Mouse (Mus musculus) embryo, embryonic 10 days (tissue): Measurements from ENCODE around the gene Rer1.

Experiments used
- DNase-seq: peaks from one replicate; pipeline ENCODE4 v3.0.0-alpha.2; 2015; ENCODE audit warnings: low spot score

The Rer1 gene

DNA sequence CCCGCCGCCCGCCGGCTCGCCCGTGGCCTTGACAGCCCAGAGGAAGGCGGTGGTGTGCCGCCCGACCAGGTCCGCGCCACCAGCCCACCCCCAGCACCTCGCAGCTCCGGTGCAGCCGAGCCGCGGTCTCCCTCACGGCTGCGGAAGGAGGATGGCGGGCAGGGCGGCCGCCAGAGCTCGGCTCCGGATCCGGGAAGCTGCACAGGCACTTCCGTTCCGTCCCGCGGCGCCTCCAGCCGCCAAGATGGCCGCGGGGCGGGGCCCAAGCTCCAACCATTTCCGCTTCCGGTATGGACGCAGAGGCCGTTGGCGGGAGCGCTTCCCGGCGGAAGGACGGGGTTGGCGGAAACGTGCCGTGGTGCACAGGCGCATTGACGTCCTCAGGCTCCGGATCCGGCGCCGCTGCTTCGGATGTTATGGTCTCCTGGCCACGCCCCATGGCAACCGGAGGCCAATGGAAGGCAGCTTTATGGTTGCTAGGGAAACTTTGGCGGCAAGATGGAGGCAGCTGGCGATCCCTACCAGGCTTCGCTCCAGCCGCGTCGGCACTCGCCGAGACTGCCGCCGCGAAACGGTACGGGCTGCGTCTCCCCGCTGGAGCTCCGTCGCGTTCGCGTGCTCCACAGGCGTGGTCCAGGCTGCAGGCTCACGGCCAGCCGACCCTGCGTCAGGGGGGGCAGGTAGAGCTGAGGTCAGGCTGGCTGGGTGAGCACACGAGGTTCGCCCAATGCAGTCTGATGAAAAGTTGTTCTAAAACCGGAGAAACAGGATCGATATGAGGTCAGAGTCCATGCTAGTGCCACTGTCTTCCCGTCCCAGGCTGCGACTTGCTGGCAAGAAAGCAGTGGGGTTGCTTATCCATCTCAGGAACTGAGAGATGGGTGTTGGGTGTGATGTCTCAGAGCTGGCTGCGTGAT lies at the start of gene Rer1, which contains the start of gene Morn1:
Gene Rer1 (minus strand): TSS at position 275 of the 917 bp plus-strand sequence.
Gene Morn1 (plus strand): TSS at position 470 of the 917 bp plus-strand sequence.
- peak; percentile 100 for DNase-seq

DNA sequence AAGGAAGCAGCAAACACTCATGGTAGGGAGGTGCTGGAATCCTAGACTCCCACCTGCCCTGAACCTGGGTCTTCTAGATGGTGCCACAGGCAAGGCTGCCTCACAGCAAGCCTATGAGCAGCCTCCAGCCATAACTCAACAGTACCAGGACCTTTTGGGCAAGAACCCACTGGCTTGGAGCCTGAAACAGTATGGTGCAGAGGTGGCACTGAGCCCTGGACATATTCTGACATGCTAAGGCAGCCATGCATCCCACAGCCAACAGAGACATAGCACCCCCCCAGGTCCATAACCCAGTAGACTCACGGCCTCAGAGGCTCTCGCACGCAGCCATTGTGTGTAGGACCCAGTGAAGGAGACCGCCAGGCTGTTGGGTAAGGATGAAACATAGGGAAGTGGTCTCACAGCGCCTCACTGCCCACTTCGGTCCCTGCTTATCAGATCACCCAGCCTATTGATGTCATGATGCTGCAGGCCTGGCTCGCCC lies 48.5 kb upstream of the Rer1 start:
- DNase-seq = no peak

DNA sequence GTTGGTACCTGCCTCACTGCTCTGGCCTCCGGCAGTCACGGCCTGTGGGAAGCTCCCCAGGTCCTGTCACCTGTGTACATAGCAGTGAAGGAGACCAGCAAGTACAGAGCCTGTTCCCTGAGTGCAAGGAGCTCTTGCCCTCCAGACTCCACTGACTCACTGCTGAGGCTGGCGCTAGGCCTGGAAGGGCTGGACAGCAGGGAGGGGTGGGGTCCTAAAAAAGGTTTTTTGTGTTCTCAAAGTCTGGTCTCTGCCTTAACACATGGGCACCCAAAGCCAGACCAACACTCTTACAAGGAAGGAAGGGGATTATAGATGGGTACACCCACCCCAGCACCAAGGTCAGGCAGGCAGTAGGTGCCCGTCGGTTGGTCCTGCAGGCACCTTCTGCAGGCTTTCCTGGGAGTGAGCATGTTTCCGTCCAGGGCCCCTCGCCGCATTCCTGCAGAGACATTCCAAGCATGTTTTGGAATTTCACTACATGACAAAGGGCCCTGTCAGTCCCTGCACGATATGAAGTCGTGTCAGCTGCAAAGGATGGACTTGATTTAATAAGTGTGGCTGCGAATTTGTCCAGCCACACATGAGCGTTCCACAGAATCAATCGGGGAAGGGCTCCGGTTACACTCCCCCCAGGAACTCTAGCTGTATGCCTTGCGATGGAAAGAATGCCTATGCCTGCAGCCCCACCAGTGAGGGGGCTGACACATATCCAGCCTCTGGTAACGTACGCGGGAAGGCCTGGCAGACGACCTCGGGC lies 47.7 kb upstream of the Rer1 start:
- peak; percentile 71 for DNase-seq

- no peak for DNase-seq
Measured at GRCm38 (mm10) chr4:155133188-155133587, 47.0 kb upstream of the Rer1 start.

DNA sequence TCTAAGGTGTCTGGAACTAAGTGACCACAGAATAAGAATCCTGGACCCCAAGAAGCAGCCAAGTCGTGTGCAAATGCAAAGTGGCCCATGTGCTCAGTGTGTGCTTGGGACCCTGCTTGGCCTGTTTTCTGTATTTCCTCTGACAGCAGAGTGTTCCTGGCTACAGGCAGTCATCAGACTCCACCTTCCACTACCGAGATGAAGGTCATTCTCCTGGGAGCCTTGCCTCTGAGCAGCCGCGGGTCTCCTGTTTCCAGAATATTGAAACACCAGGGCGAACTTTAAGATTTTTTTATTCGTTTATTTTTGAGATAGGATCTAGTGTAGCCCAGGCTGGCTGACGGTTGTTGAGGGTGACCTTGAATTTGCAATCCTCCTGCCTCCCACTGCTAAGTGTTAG lies 44.4 kb upstream of the Rer1 start:
- DNase-seq = no peak

GRCm38 (mm10) chr4:155129996-155130395 lies 43.8 kb upstream of the Rer1 start:
- no peak for DNase-seq

DNA sequence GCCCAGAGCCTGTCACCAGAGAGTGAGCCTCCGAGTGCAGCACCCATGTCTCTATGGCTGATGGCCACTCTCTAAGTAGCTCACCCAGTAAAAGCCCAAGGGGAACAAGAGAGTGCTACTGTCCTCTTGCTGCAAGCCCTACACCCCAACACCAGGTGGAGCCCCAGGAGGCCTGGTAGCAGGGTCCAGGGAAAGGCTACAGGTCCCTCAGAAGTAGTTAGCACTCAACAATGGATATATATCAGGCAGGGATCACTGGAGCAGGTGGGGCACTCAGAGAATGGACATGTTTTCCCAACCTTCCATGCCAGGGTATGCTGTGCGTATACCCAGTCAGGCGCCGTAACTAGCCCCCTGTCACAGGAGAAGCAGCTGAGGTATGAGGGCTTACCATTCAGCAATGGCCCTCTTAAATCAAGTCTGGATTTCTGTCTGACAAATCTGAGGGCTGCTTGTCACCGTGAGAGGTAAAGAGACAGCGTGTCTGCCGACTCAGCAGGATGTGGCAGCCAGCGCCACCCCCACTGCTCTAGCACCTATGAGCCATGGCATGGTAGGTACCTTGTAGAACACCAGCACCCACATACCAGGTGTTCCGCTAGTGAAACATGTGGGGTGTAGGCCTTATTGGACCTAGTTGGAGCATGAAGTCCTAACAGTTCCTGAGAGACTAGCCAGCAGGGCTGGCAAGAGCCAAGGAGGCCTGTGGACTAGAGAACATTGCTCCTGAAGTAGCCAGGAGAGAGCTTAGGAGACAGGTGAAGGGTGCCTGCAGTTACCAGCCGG lies 43.1 kb upstream of the Rer1 start:
- DNase-seq = no peak

DNA sequence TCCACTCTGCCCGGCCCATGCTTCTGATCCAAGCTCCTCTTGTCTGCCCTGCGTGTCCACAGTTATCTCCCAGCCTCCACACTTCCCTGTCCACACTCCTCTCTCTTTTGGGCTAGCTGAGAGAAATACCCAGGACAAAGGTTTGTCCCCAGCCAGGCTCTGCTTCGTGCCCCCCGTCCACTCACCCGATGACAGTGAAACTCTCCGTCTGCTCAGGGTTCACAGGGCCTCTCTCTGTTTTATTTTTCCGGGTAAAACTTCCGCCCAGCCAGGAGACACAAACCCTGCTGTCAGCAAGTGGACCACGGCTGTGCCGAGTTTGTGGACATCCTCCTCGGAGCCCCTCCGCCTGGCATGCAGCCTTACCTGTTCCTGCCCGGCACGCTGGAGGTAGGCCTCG lies 42.2 kb upstream of the Rer1 start:
- DNase-seq = no peak

DNA sequence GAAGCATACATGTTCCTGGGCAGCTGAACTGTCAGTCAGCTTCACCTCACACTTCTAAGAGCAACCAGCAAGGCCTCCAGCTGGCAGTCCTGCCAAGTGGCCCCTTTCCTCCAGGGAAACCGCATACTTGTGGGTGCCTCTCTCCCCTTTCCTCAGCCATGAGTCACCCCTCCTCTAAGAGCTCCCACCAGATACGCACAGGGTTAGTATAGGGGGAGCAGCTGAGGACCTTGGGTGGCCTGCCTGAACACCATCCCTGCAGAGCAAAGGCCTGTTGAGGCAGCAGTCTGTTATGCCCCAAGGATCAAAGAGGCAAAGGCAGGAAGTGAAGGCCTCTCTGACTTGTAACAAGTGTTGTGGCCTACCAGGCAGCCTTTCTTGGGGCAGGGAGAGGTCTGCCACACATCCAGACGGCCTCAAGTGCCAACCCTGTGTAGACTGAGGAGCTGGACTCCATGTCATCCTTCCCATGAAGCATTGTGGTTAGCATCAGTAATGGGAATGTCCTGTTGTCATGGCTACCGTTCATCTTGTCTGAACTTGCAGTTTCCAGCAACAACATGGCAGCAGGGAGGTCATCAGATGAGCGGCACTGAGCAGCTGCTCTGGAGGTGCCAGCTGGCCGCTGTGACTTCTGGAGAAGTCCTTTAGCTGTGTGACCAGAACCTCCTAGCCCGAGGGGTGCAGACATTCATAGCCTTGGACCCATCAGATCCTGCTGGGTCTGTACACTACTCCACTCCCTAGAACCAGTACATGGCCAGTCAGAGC lies 40.6 kb upstream of the Rer1 start:
- DNase-seq = peak; percentile 53

GRCm38 (mm10) chr4:155126194-155126593 lies 40.0 kb upstream of the Rer1 start:
- DNase-seq = no peak

DNA sequence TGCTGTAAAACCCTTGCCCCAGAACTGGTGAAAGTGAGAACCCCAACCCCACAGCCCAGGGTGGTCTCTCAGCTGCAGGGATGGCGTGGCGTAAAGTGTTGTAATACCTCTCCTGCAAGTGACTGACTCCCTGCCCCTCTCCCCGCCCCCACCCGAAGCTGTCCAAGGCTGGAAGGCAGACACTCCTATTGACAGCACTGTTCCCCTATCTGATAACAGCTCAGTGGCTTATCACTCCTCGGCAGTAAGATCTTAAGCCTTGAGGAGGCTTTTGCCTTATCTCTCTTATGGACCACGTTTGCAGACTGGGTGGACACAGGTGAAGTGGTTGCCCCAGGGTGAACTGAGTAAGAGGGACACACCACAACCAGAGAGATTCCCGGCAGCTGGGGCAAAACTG lies 39.1 kb upstream of the Rer1 start:
- DNase-seq = no peak

- DNase-seq = no peak
Measured at GRCm38 (mm10) chr4:155123868-155124534, 37.8 kb upstream of the Rer1 start.

DNA sequence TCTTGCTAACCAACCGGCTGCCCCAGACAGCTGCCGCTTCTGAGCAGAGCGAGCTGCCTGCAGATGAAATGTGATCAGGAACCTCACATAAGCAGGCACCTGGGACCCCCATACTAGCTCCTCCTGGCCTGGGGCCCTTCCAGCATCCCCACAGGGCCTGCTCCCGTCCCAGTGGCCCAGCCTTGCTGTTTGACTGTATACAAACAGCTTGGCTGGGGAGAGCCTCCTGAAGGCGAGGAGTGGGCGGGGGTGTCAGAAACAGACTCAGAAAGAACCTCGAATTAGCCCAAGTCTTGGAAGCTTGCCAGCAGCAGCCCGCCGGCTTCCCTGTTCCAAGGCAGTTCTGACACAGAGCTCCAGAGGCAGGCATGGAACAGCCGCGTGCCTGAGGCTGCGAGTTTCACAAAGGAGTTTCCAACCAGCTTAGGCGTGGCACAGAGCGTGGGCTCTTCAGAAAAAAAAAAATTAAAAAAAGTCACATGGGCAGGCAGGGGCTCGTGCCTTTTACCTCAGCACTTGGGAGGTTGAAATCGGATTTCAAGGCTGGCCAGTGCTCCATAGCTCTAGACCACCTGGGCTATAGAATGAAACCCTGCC lies 36.4 kb upstream of the Rer1 start:
- peak; percentile 35 for DNase-seq

GRCm38 (mm10) chr4:155121915-155122443 lies 35.8 kb upstream of the Rer1 start:
- no peak for DNase-seq

- no peak for DNase-seq
Measured at GRCm38 (mm10) chr4:155121222-155121621, 35.0 kb upstream of the Rer1 start.

GRCm38 (mm10) chr4:155120583-155120982 lies 34.4 kb upstream of the Rer1 start:
- DNase-seq = no peak

DNA sequence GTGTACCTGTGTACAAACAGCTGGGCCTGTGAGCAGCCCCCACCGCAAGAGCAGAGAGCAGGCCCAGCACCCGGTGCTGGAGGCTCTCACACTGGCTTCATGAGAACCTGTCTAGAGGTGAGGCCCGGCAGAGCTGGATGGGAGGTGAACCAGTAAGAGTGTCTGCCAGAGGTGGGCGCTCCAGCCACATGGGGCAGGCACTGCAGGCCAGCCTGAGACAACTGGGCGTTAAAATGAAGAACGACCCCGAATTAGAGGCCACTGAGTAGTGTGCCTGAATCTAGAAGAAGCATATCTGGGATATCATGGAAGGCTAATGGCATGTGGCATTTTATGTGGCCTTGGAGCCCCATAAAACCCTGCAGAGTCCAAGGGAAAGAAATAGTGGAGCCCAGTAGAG lies 33.9 kb upstream of the Rer1 start:
- DNase-seq = no peak

GRCm38 (mm10) chr4:155118278-155118677 lies 32.1 kb upstream of the Rer1 start:
- no peak for DNase-seq

- no peak for DNase-seq
Measured at GRCm38 (mm10) chr4:155117396-155117978, 31.3 kb upstream of the Rer1 start.

GRCm38 (mm10) chr4:155116607-155117006 lies 30.4 kb upstream of the Rer1 start:
- no peak for DNase-seq
